Mouse (Mus musculus) kidney, adult 18-20 months (tissue): ENCODE measurements around the gene Mbnl1.
"Not testable (repeated sequence)": the region's sequence is repeated elsewhere in the genome, so short reads cannot be mapped to it uniquely, and the experiment has no call there.

ENCODE experiments used
- DNase-seq: peaks from one replicate; pipeline ENCODE4 v3.0.0; 2021

Mbnl1 gene

GRCm38 (mm10) chr3:60472681-60473177 is at the start of gene Mbnl1:
TSS of gene Mbnl1 (plus strand) at chr3:60472830.
- DNase-seq, result no peak

GRCm38 (mm10) chr3:60424148-60424547 is 48.5 kb upstream of the Mbnl1 start:
- DNase-seq, result no peak

- DNase-seq, result no peak
Observed at GRCm38 (mm10) chr3:60429049-60429448, 43.6 kb upstream of the Mbnl1 start.

GRCm38 (mm10) chr3:60437254-60437653 is 35.4 kb upstream of the Mbnl1 start:
- DNase-seq, result no peak

GRCm38 (mm10) chr3:60437678-60438232 is 34.9 kb upstream of the Mbnl1 start:
- DNase-seq, result peak; percentile 39

GRCm38 (mm10) chr3:60438715-60439114 is 33.9 kb upstream of the Mbnl1 start:
- DNase-seq, result no peak

- no peak for DNase-seq
Observed at GRCm38 (mm10) chr3:60461828-60462521, 10.7 kb upstream of the Mbnl1 start.

- not testable (repeated sequence) for DNase-seq
Observed at GRCm38 (mm10) chr3:60468667-60469066, 4.0 kb upstream of the Mbnl1 start.

GRCm38 (mm10) chr3:60469170-60469805 is 3.3 kb upstream of the Mbnl1 start:
- DNase-seq, result not testable (repeated sequence)

GRCm38 (mm10) chr3:60472011-60472680 is 484 bp upstream of the Mbnl1 start:
- DNase-seq, result no peak

- no peak for DNase-seq
Observed at GRCm38 (mm10) chr3:60473861-60474653, 1.4 kb downstream of the Mbnl1 start.

GRCm38 (mm10) chr3:60474654-60474972 is 2.0 kb downstream of the Mbnl1 start:
- DNase-seq, result no peak

- no peak for DNase-seq
Observed at GRCm38 (mm10) chr3:60475055-60475454, 2.4 kb downstream of the Mbnl1 start.

- no peak for DNase-seq
Observed at GRCm38 (mm10) chr3:60476751-60477255, 4.2 kb downstream of the Mbnl1 start.

GRCm38 (mm10) chr3:60478433-60478832 is 5.8 kb downstream of the Mbnl1 start:
- no peak for DNase-seq

GRCm38 (mm10) chr3:60480716-60481115 is 8.1 kb downstream of the Mbnl1 start:
- DNase-seq, result no peak

- no peak for DNase-seq
Observed at GRCm38 (mm10) chr3:60481740-60482399, 9.2 kb downstream of the Mbnl1 start.

GRCm38 (mm10) chr3:60483305-60483704 is 10.7 kb downstream of the Mbnl1 start:
- DNase-seq, result no peak

- no peak for DNase-seq
Observed at GRCm38 (mm10) chr3:60485987-60486712, 13.5 kb downstream of the Mbnl1 start.

GRCm38 (mm10) chr3:60486713-60487170 is 14.1 kb downstream of the Mbnl1 start:
- no peak for DNase-seq

- DNase-seq, result no peak
Observed at GRCm38 (mm10) chr3:60489509-60489908, 16.9 kb downstream of the Mbnl1 start.
